Mouse (Mus musculus): ENCODE data around the gene Polr3gl.
A peak's percentile ranks its signal among the peaks of the same experiment; 100 is the strongest.

Polr3gl gene

DNA sequence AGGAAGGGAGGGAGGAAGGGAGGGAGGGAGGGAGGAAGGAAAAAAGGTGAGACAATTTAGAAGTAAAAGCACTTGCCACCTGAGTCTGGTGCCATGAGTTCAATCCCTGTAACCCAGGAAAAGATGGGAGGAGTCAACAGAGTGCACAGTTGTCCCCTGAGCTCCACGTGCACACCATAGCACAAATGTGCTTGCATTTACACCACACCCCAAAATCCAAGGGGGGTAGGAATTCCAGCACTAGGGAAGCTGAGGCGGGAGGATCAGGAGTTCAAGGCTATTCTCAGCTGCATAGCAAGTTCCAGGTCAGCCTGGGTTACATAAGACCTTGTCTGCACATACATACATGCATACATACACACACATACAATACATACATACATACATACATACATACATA lies 22.6 kb downstream of the Polr3gl start:
- DNase-seq = no peak

- peak; percentile 30 for DNase-seq
Measured at GRCm38 (mm10) chr3:96570643-96571042, 23.3 kb downstream of the Polr3gl start.

DNA sequence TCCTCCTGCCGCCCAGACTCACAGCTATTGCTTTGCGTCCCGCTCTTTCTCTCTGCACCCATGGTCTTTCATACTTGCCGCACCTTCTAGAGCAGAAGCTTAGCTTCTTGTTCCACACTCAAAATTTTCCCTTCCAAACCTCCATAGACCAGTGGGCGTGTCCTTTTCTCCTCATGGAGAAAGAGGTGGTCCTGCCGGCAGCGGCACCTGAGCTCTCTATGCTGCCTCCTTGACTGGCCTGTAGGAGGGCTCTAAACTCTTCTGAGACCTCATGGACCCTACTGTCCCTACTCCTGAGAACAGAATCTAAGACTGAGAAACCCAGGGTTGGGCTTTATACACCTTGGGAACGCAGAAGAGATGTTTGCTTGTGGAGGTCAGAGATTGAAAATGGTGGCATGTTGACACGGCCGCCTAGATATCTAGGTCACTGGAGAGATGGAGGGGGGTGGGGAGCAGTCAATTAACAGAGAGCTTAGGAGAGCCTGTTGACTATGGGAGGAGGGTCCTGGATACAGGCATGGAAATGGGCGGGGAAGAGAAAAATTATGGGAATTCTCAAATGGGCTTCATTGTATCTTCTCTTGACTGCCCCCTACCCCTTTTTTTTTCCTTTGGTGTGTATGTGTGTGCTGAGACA lies 23.9 kb downstream of the Polr3gl start:
- no peak for DNase-seq

DNA sequence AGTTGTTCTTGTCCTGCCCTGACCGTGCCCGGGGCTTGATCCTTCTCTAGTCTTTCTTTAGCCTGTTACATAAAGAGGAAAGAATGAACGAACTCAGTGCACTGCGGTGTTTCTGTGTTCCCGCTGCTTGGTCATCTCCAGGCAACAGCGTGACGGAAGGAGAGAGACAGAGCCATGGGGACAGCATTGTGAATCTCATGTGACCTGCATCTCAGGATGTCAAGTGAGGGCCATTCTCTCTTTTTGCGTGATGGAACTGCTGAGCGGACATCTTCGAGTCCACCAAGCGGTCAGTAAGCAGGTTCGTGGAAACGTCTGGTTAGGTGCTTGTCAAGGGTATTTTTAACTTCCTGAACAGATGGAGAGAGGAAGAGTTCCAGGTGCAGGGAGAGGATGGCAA lies 24.5 kb downstream of the Polr3gl start:
- peak; percentile 21 for DNase-seq

DNA sequence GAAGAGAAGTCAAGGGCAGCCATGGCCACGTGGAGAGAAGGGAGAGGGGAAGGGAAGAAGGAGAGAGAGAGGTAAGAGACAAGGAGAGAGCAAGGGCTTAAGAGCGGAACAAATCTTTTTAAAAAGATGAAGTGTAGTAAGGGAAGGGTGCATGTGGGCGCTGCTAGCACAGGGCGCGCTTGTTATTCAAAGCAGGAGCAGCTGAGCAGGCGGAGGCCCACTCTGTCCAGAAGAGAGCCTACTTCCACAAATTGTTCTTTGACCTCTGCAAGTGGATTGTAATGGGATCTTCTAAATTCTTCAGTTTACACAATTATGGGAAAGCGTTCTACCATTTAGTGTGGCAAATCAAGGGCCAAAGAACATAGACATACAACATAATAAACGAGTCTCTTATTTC lies 25.4 kb downstream of the Polr3gl start:
- DNase-seq = no peak

DNA sequence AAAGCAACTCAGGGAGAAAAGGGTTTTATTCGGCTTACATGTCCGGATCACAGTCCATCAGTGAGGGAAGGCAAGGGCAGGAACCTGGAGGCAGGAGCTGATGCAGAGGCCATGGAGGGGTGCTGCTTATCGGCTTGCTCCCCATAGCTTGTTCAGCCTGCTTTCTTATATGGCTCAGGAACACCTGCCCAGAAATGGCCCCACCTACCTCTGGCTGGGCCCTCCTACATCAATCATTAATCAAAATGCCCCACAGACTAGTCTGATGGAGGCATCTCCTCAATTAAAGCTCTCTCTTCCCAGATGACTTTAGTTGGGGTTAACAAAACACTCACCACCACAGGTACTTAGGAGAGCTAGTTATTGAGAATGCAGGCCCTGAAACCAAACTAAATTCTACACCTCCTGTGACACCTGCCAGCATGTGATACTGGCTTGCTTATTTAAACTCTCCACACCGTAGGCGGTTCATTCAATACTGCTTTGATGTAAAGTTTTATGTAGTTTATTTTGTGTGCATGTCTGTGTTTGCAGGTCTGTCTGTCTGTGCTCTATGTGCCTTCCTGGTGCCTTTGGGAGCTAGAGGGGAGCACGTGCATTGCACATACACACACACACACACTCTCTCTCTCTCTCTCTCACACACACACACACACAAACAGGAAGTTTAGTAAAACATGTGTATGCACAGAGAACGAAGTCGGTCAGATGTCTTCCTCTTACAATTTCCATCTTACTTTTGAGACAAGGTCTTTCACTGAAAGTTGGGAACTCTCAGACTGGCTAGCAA lies 27.1 kb downstream of the Polr3gl start:
- peak; percentile 73 for DNase-seq

DNA sequence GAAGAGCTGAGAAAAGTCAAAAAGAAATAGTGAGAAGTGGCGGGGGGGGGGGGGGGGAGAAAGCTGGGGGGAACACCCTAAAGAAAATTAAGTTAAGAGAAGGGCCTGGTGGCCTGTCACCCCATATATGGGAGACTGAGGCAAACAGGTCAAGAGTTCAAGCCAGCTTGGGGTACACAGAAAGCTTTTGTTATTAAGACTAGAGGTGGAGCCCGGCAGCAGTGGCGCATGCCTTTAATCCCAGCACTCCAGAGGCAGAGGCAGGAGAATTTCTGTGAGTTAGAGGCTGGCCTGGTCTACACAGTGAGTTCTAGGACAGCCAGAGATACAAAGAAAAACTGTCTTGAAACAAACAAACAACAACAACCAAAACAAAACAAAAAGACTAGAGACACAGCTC lies 28.9 kb downstream of the Polr3gl start:
- no peak for DNase-seq

GRCm38 (mm10) chr3:96564633-96565032 lies 29.3 kb downstream of the Polr3gl start:
- peak; percentile 59 for DNase-seq

- DNase-seq = peak; percentile 71
Measured at GRCm38 (mm10) chr3:96563911-96564632, 29.9 kb downstream of the Polr3gl start.

DNA sequence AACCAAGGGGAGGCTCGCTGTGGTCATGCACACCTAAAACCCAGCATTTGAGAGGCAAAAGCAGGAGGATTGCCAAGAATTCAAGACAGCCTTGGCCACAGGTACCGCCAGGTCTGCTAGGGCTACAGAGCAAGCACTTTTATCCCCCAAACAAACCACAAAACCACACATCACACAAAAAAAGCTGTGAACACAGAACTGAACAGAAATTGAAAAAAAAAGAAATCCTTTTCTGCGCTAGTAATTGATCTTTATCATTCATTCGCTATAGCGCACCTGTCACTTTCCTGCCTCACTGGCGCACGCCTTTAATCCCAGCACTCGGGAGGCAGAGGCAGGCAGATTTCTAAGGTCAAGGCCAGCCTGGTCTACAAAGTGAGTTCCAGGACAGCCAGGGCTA lies 30.7 kb downstream of the Polr3gl start:
- peak; percentile 25 for DNase-seq

GRCm38 (mm10) chr3:96561946-96562681 lies 31.9 kb downstream of the Polr3gl start:
- peak; percentile 62 for DNase-seq

GRCm38 (mm10) chr3:96560881-96561668 lies 32.9 kb downstream of the Polr3gl start:
- peak; percentile 47 for DNase-seq

- peak; percentile 57 for DNase-seq
Measured at GRCm38 (mm10) chr3:96559911-96560850, 33.8 kb downstream of the Polr3gl start.

GRCm38 (mm10) chr3:96559398-96559910 lies 34.5 kb downstream of the Polr3gl start:
- DNase-seq = no peak

DNA sequence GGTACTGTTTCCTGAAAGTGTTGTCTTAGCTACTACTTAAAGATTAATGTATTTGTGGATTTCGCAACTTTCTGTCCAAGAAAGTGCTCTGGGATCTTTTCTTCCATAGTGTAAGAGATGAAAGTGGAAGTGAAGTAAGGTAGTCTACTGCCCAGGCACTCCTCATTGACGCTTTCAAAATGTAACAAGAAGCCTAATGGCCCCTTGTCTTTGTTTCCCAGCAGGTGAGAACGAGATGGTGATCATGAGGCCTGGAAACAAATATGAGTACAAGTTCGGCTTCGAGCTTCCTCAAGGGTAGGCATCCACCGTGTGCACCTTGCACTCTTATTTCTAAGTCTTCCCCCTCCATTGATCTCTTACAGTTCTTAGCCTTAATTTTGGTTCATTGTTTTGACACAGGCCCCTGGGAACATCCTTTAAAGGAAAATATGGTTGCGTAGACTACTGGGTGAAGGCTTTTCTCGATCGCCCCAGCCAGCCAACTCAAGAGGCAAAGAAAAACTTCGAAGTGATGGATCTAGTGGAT lies 35.2 kb downstream of the Polr3gl start:
- DNase-seq = peak; percentile 32

- peak; percentile 68 for DNase-seq
Measured at GRCm38 (mm10) chr3:96558159-96558558, 35.8 kb downstream of the Polr3gl start.

- peak; percentile 100 for DNase-seq
Measured at GRCm38 (mm10) chr3:96557694-96558093, 36.3 kb downstream of the Polr3gl start, which contains the start of gene Txnip. TSS of gene Txnip (plus strand) at chr3:96557957.

DNA sequence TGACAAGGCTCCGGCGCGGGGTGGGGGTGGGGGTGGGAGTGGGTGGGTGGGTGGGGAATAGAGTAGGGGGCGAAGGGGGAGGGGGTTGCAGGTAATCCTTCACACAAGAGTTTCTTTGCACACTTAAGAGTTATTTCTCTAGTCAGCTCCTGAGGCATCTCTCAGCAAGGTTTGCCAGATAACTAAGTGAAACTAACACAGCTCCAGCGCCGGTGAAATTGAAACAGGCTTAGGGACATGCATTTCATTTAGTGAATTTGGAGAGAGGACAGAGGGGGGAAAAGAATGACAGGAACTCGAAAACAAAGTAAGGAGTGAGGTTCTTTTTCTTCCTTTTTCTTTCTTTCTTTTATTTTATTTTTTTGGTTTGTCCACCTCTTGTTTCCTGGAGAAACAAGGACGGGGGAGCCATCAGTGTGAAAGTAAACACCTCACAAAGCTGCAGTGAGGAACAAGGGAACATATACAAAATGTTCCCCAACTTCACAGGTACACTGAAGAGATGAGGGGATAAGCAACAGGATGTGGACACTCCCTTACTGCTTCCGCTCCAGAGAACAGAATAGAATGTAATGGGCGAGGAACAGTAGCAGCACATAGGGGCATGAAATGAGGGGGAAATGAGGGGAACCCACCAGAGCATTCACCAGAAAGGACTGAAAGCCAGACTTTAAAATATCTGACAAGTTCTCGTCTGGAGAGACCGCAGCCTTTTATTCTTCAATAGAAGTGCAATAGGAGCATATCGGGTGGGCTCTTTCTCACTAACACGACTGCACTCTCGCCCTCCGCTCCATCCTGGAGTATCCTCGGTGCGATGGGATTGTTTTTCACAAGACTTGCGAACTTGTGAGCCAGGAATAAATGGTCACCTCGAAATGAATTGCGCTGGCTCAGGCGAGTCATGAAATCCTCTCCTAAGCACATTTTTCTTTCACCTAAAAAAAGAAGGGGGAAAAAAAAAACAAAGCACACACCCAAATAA lies 37.0 kb downstream of the Polr3gl start:
- DNase-seq = peak; percentile 18

DNA sequence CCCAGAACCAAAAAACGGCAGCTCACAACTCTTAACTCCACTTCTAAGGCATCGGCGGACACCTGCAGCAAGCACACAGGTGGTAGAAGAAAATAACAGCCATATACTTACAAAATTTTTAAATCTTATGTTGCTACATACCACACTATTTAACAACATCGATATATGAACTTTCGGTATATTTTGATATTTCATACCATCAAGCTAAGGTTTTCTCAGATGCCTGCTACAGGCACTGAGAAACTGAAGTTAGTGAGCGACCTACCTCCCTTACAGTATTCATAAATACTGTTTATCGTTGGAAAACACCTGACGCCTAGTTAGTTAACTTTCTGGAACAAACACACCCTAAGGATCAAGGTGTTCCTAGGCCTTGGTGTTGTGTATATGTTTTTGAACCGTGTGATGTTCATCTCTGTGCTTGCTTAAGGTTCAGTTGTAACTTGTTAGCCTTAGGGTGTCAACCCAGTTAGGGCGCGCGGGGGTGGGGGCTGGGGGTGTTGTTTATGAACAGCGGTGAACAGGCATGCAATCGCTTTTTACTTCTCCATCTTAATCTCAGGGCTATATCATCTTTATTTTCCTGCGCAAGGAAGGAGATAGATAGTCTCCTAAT lies 37.9 kb downstream of the Polr3gl start:
- no peak for DNase-seq

All from kidney, adult 18-20 months (tissue).